Mouse (Mus musculus) cerebellum, adult 8-10 months (tissue): ENCODE results near the gene Clic3.
"Not testable (repeated sequence)": the region's sequence is repeated elsewhere in the genome, so short reads cannot be mapped to it uniquely, and the experiment has no call there.

Experiments
- DNase-seq: peaks from one replicate; pipeline ENCODE4 v3.0.0; 2022

Clic3 gene

DNA sequence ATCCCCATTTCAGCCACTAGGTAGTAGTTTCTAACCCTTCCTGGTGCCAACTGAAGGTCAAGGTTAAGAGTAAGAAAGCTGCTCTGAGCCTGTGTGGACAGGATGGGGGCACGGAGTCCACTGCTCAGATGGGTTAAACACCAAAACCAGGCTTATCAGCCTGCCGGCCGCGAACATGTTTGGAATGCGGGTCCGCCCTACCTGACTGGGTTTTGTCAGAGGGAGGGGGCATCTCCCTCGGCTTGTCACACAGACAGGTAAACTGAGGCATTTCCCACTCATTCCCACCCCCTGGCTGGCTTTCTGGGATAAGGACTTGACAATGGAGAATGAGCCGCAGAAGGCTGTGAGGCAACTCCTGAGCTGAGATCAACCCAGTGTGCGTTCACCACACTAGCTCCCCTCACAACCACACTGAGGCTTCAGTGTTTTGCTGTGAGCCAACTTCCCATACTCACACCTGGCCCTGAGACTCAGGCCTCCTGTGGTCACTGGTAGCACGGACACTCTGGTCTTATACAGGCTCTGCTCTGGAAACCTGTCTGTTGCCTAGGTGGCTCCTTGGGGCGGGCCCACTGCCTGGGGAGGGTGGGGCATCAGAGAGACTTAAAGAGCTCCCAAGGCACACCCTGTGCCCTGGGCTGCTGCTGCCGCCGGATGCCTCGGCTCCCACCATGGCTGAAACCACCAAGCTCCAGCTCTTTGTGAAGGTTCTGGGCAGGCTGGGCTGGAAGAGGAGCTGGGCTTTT, at the start of gene Clic3:
TSS of gene Clic3 (plus strand) at position 634 of the 749 bp plus-strand sequence.
- DNase-seq, result no peak

DNA sequence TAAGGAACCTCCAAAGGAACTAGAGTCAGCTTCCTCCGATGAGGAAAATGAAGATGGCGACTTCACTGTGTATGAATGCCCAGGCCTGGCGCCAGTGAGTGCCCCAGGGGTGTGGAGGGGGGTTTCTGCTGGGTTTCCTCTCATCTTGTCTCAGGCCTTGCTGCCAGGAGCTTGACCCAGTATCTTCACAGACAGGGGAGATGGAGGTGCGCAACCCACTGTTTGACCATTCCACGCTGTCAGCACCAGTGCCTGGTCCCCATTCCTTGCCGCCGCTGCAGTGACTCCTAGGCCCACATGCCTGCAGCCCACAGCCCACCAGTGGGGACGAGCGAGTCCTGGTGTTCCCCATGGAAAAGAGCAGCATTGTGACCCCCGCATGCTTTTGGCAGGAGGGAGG, 47.7 kb upstream of the Clic3 start:
- no peak for DNase-seq

DNA sequence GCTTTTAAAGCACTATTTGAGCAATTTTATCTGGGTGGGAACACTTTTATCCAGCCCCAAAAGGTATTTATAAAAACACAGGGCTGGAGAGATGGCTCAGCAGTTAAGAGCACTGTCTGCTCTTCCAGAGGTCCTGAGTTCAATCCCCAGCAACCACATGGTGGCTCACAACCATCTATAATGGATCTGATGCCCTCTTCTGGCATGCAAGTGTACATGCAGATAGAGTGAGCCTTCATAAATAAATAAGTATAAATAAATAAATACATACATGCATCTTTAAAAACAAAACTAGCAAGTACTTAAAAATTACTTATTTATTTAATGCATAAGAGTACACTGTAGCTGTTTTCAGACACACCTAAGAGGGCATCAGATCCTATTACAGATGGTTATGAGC, 43.2 kb upstream of the Clic3 start:
- DNase-seq, result not testable (repeated sequence)

DNA sequence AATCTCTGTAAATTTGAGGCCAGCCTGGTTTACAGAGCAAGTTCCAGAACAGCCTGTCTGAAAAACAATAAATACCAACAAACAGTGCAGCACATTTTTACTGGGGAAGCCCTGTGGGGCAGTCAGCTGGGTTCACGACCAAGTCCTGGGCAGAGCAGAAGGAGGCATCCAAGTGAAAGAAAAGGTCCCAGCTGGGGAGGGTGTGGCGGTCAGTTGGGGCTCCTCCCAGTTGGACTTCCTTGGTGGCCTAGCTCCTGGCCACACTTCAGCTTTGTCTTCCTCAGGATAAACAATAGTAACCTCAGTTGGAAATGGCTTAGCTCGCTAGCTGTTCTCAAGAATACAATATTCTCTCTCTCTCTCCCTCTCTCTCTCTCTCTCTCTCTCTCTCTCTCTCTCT, 39.2 kb upstream of the Clic3 start:
- peak; percentile 8 for DNase-seq

DNA sequence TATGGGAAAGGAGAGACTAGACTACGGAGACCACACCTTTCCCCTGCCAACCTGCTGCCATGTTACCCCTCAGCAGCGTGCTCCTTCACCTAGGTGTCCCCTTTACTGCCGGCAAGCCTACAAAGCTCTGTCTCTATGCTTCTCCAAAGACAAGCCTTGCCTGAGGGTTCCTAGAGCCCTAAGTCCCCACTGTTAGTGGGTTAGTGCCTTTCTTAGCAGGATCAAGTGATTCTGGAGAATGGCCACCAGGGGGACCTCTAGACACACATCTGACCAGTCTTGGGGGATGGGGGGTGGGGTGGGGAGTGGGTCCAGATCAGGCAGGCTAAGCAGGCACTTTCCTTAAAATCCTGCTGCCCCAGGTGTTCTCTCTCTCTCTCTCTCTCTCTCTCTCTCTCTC, 34.7 kb upstream of the Clic3 start:
- peak; percentile 61 for DNase-seq

DNA sequence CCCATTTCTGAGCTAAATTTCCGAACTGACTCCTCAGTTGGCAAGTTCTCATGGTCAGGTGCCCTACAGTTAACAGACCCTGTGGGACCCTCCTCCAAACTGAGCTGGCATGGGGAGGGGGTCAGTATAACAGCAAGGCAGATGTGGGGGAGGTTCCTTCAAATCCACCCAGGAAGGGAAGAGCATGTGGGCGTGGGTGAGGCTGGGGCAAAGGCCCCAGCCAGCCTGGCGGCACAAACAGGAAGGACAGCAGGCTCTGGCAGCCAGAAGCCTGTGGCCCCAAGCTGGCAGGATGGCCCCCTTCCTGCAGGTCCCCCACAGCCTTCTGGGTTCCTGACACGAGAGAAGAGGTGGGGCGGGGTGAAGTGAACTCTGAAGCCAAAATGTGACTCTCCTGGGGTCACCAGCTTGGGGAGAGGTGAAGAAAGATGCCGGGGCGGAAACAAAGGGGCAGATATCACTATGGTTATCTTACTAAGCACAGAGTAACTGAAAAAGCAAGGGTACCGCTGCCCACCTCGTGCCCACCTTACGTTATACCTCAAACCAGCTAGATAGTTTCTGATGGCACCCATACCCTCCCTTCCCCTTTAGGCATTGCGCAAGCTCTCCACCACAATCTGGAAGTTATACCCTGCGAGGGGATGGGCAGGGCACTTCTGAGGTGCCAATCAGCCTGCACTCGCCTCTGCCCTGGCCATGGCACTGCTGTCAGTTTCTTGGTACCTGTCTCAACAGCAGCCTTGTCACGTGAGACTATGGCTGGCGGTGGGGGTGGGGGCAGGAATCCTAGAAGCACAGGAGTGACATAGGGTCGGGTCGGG, 33.8 kb upstream of the Clic3 start, which contains the start of gene Fut7:
TSS of gene Fut7 (plus strand) at position 681 of the 824 bp plus-strand sequence.
- no peak for DNase-seq

DNA sequence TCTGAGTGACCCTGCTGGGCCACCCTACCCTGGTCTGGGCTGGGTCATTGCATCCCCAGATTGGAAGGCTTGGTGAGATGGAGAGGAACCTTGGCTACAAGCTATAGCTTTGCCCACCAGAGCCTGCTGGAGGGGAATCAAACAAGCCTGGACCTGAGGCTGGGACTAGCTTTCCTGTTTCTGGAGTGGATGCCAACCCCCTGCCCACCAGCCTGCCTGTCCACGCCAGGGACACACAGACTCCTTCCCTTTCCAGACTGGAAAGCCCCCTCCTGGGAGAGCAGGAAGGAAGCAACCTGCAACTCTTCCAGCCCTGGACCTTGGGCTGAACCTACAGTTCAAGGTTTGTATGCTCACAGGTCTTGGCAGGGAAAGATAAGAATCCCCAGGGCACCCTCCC, 33.0 kb upstream of the Clic3 start:
- no peak for DNase-seq

DNA sequence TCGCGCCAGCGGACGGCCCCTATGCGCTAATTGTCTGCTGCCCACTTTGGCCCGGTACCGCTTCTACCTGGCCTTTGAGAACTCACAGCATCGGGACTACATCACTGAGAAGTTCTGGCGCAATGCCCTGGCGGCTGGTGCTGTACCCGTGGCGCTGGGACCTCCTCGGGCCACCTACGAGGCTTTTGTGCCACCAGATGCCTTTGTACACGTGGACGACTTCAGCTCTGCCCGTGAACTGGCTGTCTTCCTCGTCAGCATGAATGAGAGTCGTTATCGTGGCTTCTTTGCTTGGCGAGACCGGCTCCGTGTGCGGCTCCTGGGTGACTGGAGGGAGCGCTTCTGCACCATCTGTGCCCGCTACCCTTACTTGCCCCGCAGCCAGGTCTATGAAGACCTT, 31.2 kb upstream of the Clic3 start:
- peak; percentile 54 for DNase-seq

DNA sequence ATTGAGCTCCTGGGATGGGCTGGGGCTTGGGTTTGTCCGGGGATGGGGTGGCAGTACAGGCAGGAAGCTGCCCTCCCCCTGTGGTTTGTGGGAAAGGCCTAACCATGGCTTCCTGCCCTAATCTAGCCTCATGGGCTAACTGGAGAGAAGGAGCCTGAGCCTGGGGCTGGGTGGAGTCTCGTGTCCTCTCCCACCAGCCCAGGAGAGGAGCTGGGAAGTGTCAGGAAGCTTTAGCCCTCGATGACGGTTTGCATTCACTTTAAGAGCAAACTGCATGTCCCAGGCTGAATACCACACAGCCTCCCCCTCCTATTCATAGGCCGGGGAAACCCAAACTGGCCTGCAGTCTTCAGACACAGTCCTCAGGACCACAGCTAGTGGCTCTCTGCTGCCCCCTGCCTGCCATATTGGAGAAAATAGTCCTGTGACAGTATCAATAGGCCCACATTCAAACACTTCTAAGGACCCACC, 29.9 kb upstream of the Clic3 start:
- peak; percentile 80 for DNase-seq

DNA sequence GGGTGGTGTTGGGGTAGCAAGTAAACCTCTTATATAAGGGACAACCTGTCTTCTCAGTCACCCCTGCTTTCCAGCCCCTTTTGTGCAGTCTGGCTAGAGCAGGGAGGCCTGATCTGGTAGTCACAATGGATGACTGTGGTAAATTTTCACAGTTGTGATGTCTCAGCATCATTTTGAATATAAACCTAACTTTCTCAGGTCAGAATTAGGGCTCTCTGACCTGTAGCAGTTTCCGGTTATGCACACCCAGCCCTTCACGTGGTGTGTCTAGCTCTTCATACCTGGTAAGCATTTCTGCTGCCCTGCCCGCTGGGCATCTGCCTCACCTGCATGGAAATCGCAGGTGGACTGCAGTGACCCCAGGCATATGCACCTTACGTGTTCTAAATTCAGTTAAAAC, 29.4 kb upstream of the Clic3 start:
- DNase-seq, result no peak

DNA sequence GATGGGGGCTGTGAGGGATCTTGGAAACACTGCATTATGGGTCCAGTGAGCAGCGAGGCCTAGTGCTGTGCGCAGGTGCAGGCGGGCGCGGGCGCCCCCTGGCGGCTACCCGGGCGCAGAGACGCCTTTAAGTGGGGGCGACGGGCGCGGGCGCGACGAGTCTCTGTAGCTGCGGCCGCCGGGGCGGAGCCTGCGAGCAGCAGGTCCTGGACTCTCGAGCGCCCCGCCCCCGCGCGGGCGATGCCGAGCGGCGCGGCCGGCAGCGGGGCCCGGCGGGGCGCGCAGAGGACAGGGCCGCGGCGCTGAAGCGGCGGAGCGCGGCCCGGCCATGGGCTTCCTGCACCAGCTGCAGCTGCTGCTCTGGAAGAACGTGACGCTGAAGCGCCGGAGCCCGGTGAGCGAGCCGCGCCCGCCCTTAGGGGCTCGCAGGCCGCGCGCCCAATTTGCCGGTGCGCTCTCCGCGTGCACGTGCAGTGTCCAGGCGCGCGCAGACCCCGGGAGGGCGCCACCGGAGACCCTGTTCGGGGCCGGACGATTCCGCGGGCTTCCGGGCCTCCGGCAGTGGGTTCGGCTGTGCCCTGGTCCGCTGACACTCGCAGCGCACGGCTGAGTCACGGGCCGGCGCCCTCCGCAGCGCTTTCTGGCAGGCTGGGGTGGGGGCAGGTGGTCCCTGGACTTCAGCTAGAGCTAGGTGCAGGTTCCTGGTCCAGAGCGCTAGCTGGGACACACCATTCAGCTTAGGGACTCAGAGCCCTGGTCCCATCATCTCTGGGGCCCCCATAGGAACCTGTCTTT, 28.0 kb upstream of the Clic3 start, which contains the start of gene Abca2:
TSS of gene Abca2 (plus strand) at position 262 of the 795 bp plus-strand sequence.
- DNase-seq, result peak; percentile 96

DNA sequence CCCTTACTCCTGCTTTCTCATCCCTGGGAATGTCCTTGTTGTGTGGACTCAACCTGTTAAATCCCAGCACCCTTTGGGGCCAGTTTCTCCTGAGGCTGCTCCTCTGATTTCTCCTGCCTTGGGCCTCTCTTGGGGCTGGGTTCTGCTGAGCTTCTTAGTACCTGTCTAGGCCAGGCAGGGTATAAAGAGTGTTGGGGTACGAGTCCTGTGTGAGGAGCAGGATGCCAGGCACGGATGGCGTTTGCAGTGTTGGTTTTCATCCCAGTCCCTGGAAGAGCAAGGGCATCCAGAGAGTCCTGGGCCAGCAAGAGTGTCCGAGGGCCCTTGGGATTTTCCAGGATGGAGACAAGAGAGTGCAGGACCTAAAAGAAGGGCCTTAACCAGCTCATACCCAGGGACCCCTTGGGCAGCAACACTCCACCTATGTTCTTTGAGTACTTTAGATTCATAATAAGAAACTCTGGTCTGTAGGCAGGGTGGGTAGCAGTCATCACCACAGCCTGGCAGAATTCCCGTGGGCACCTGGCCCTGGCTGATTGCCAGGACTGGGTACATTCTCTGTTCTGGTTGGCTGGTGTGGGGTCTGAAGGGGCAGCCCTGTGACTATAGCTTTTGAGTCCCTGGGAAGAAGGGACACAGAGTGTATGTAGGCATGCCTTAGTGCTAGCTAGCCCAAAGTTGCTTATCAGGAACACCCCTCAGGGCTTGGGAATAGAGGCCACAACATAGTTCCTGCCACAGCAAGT, 27.0 kb upstream of the Clic3 start:
- DNase-seq, result peak; percentile 77

DNA sequence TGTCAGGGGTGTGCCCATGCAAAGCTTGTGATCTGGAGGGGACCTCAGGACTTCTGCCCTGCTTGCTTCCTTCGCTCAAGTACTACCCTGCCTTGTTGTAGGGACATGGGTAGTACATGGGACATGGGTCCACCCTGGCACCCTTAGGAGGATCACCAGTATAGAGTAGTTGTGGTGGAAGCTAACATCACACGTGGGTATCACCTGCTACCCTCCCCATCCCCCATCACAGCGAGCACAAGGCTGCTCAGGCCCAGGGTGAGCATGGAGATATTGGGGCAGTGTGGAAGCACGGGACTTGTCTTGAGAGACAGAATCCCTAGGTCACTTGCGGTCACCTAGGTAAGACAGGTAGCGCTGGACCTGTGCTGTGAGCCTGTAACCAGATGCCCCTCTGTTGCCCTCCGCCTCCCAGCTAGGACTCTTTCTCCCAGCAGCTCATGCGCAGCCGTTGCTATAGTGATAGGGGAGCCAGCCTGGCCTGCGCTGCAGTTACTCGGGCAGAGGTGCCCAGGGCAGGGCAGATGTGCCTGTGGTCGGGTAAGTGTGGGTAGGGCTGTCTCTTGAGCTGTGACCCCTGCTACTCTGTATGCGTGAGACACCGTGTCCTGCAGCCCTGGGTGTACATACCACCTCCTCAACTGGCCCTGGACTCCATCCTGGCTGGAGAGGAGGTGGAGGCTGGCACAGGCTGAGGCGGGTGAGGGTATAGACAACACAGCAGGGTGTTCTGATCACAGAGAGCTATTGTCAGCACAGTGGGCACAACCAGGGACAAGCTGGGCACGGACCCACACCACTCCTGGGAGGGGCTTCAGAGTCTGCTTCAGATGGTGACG, 26.0 kb upstream of the Clic3 start:
- DNase-seq, result peak; percentile 50

DNA sequence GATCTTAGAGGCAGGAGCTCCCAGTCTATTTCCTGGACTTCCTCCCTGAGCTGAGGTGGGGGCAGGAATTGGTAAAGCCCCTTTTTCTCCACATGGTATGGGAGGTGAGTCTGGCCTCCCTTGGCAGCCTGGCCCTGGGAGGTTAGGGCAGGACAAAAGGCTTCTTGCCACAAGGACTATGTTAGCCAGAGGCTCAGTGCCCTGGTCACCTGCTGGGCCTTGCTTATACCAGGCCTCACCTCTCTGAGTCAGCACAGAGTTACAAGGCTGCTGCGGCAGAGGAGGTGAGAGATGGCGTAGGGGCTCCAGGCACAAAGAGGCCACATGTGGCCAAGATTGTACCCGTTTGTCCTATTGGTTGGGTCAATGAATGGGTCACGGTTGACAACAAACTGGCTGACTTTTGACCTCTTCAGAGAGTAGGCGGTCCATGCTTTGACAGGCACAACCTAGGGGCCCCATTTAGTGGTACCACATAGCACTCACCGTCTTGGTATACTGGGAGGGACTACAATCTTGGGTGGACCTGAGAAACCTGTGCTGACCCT, 25.3 kb upstream of the Clic3 start:
- no peak for DNase-seq

DNA sequence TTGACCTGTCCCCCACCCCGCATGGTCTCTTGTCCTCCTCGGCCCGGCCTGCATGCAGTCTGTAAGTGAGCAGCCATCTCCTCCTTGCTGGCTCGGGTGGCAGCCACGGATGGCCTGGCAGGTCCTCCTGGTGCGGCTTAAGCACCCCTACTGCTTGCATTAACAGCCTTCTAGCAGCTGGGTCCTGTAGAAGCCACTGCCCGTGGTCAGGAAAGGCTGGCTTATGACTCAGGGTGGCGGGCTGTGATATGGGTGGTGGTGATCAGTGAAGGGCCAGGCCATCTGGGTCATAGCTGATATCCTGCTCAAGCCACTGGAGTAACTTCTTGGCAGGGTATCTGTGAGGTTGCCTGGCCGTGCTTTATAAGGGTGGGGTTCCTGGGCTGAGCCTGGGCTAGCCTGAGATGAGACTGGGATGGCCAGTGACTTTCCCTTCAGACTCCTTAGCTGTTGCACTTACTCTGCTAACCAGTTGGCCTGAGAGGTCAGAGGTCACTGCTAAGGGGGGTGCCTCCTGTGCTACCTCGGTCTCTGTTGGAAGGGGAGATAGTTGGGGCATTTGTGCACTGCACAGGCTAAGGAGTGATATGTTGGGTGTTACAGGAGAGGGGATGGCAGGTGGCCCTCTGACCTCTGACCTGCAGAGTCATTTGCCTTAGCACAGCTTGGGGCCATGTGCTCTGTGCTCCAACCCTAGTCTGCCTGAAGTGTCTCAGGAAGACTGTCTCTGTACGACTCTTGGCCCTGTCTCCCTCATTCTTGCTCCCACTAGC, 24.1 kb upstream of the Clic3 start:
- no peak for DNase-seq

DNA sequence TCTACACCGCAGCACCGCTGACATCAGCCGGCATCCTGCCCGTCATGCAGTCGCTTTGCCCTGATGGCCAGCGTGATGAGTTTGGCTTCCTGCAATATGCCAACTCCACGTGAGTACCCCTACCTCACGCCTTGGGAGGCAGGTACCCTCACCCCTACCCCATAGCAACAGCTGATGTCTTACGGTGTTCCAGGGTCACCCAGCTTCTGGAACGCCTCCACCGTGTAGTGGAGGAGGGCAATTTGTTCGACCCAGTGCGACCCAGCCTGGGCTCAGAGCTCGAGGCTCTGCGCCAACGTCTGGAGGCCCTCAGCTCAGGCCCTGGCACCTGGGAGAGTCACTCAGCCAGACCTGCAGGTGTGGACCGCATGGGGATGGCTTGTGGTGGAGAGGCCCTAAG, 23.5 kb upstream of the Clic3 start:
- DNase-seq, result no peak

DNA sequence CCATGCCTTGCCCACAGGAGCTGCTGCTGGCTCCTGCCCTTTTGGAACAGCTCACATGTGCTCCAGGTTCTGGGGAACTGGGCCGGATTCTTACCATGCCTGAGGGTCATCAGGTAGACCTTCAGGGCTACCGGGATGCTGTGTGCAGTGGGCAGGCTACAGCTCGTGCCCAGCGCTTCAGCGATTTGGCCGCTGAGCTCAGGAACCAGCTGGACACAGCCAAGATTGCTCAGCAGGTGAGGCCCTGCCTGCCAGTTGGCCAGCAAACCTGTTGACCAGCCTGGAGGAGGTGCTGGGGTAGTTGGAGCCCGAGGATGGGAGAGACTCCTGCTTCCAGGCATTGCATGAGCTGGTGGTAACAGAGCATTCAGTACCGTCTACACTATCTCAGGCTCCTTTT, 22.3 kb upstream of the Clic3 start:
- DNase-seq, result peak; percentile 94

DNA sequence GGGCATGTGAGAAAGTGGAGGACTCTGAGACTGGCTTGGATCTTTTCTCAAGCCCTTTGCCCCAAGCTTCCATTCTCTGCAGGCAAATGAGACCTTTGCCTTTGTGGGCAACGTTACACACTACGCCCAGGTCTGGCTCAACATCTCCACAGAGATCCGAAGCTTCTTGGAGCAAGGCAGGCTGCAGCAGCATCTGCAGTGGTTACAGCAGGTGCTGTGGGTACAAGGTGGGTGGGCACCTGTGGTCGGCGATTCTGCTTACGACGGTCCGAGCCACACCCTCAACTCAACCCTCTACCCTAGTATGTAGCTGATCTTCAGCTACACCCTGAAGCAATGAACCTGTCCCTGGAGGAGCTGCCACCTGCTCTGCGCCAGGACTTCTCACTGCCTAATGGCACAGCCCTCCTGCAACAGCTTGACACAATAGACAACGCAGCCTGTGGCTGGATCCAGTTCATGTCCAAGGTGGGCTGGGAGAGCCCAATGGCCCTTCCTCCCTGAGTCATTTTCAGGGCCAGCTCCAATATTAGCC, 20.3 kb upstream of the Clic3 start:
- DNase-seq, result no peak

DNA sequence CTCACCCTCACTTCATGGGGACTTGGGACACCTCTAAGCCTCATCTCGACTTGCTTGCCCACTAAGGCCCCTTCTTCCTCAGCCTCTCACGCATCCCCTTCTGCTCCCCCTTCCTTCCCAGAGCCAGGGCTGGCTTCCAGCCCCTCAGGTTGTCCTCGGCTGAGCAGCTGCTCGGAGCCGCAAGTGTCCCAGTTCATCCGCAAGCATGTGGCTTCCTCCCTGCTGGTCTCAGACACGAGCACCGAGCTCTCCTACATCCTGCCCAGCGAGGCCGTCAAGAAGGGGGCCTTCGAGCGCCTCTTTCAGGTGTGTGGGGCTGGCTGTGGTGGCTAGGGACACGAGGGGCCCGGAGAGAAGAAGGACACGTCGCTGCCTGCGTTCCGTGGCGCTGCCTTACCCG, 15.6 kb upstream of the Clic3 start:
- DNase-seq, result no peak

DNA sequence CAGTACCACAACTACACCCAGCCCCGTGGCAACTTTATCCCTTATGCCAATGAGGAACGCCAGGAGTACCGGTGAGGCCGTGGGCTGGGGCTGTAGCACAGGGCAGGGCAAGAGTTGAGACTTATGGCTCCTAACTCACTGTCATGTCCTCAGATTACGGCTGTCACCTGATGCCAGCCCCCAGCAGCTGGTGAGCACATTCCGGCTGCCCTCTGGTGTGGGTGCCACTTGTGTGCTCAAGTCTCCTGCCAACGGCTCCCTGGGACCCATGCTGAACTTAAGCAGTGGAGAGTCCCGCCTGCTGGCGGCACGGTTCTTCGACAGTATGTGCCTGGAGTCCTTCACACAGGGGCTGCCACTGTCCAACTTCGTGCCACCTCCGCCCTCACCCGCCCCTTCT, 14.0 kb upstream of the Clic3 start:
- no peak for DNase-seq
